Mouse (Mus musculus): Measurements from ENCODE around the gene Stk16.

DNA sequence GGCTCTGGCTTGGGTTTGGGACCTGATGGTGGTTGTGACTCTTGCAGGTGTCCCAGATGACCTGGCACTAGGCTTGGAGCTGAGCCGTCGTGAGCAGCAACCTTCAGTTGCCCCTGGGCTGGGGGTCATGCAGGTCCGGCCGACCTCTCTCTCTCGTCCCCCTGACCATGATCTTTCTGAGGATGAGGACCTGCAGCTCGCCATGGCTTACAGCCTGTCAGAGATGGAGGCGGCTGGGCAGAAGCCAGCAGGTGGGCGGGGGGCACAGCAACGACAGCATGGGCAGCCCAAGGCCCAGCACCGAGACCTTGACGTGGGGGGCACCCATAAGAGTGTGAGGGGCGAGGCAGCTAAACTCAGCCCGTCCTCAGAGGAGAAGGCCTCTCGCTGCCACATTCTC is 32.8 kb downstream of the Stk16 start:
- TF ChIP-seq CTCF (IDR thresholded peaks at IDR 0.05; ENCODE audit: extremely low read depth, insufficient read length, insufficient replicate concordance, low read depth, low read length): no peak
- no peak for TF ChIP-seq POLR2A (IDR thresholded peaks at IDR 0.05; ENCODE audit: low read depth, low read length)
